Mouse (Mus musculus) testis, adult 2 months (tissue): Measurements from ENCODE around the gene Sema3g. TPM values are rescaled to one million over a fixed set of nuclear protein-coding genes. Genes with fewer than 3 reads are reported as not detected.

Source experiments
- H3K27ac ChIP-seq: fragments of 200-500 bp; 2 replicates; pipeline ENCODE4 v1.5.1; 2012; ENCODE audit warnings: low read depth, low read length; ENCODE audit not compliant: control insufficient read depth, insufficient read depth
- H3K27me3 ChIP-seq: fragments of 200-500 bp; 2 replicates; pipeline ENCODE4 v1.6.1; 2012; ENCODE audit warnings: mild to moderate bottlenecking, low read length, moderate library complexity; ENCODE audit not compliant: control insufficient read depth, insufficient read depth
- H3K36me3 ChIP-seq: fragments of 200-500 bp; 2 replicates; pipeline ENCODE4 v1.6.1; 2012; ENCODE audit warnings: mild to moderate bottlenecking, low read length; ENCODE audit not compliant: control insufficient read depth, insufficient read depth
- H3K4me1 ChIP-seq: fragments of 200-500 bp; 2 replicates; pipeline ENCODE4 v1.6.1; 2012; ENCODE audit warnings: low read length; ENCODE audit not compliant: control insufficient read depth, insufficient read depth
- H3K4me3 ChIP-seq: fragments of 200-500 bp; 2 replicates; pipeline ENCODE4 v1.5.1; 2012; ENCODE audit warnings: low read depth, mild to moderate bottlenecking, low read length, moderate library complexity, mixed read lengths; ENCODE audit not compliant: control insufficient read depth
- CTCF ChIP-seq: fragments of 200-500 bp; IDR thresholded peaks from 2 replicates; pipeline ENCODE4 v1.5.1; 2012; ENCODE audit warnings: low read depth, mild to moderate bottlenecking, inconsistent platforms, low read length, moderate library complexity; ENCODE audit not compliant: control insufficient read depth, insufficient read depth, insufficient replicate concordance
- POLR2A ChIP-seq: fragments of 200-500 bp; IDR thresholded peaks from 2 replicates; pipeline ENCODE4 v1.6.1; 2012; ENCODE audit warnings: low read depth, mild to moderate bottlenecking, inconsistent platforms, low read length, moderate library complexity; ENCODE audit not compliant: control insufficient read depth
- polyA plus RNA-seq: library from polyadenylated mRNA; depleted of rRNA; stranded (reverse); fragments of >200 nt; gene quantifications from 2 replicates; pipeline ENCODE4 v1.2.3, GENCODE M21; 2012

The Sema3g gene
- polyA plus RNA-seq, 1 experiment = 0.79 TPM

GRCm38 (mm10) chr14:31212499-31212898 lies 5.2 kb upstream of the Sema3g start:
- H3K4me1 ChIP-seq = peaks cover under 1% of the 10 kb centered on the region
- no peaks in the 10 kb centered on the region for H3K27me3 ChIP-seq
- TF ChIP-seq POLR2A (no peak), CTCF (no peak)
- H3K36me3 ChIP-seq = no peaks in the 10 kb centered on the region
- H3K27ac ChIP-seq = no peak overlapping the region
- no peak overlapping the region for H3K4me3 ChIP-seq

DNA sequence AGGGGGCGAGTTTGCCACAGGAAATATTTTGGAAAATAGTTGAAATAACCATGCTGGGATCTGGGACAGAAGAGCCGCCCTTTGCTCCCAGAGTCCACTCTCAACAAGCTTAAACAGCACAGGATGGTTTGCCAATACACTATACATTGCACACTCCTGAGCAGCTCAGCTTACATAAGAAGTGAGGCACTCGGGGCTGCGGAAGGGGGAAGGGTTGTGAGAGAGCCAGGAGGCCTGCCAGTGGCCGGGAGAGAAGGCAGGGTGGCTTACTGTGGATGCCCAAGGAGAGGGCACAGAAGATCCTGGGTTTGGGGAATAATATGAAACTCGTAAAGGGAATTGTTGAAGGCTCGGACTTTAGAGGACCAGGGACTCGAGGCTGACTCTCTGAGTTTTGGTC lies 3.8 kb upstream of the Sema3g start:
- Histone ChIP-seq H3K27ac (no peak overlapping the region), H3K4me3 (no peak overlapping the region), H3K4me1 (no peaks in the 10 kb centered on the region; the same call in 1 of the 2 replicates), H3K27me3 (no peaks in the 10 kb centered on the region), H3K36me3 (no peaks in the 10 kb centered on the region)
- no peak for TF ChIP-seq POLR2A
- no peak for TF ChIP-seq CTCF

GRCm38 (mm10) chr14:31214684-31215083 lies 3.0 kb upstream of the Sema3g start:
- Histone ChIP-seq H3K4me1 (no peaks in the 10 kb centered on the region; the same call in 1 of the 2 replicates), H3K27ac (no peak overlapping the region), H3K27me3 (no peaks in the 10 kb centered on the region), H3K36me3 (no peaks in the 10 kb centered on the region), H3K4me3 (no peak overlapping the region)
- TF ChIP-seq POLR2A (no peak), CTCF (no peak)

- Histone ChIP-seq H3K36me3 (no peaks in the 10 kb centered on the region), H3K27ac (no peak overlapping the region), H3K4me3 (no peak overlapping the region), H3K27me3 (no peaks in the 10 kb centered on the region), H3K4me1 (no peaks in the 10 kb centered on the region; the same call in 1 of the 2 replicates)
- TF ChIP-seq POLR2A (no peak), CTCF (peak; percentile 75; the same call in 1 of the 2 replicates)
Observed at GRCm38 (mm10) chr14:31215157-31216002, 2.3 kb upstream of the Sema3g start.

DNA sequence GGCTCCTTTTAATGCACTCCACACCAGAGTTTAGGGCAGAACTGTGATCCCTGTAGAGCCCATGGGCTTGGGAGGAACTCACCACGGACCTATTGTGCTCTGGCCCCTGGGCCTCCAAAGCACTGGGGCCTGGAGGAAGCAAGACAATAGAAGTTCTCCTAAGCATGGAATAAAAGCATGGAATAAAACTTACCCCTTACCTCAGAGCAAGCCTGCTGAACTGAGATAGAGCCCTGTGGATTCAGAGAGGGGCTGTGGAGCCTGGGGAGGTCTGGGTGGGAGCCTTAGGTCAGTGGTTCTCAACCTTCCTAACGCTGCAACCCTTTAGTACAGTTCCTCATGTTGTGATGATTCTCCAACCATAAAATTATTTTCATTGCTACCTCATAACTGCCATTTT lies 814 bp upstream of the Sema3g start, which contains the start of gene Nisch:
Gene Nisch (minus strand): TSS at position 101 of the 400 bp plus-strand sequence.
- no peak for TF ChIP-seq POLR2A
- no peak for TF ChIP-seq CTCF
- Histone ChIP-seq H3K36me3 (no peaks in the 10 kb centered on the region), H3K4me3 (no peak within 1 kb of the TSS), H3K4me1 (no peaks in the 10 kb centered on the region), H3K27ac (no peak within 1 kb of the TSS), H3K27me3 (no peaks in the 10 kb centered on the region)

DNA sequence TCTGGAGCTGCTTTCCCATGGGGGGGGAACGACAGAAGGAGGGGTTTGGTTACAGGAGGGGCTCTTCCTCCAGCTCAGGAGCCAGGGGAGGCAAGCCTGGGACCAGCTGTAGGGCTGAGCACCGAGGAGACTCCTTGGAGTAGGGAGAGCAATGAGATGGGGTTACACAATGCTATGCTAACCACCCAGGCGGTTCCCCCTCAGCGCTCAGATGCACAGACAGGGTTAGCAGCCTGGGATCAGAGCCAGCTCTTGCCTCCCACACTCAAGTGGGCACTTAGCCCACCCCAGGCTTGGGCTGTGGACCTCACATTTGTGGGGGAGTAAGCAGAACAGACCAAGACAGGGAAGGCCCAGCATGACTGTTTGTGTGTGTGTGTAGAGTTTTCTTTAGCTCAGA lies 9.3 kb downstream of the Sema3g start:
- peaks cover 2% of the 10 kb centered on the region for H3K4me1 ChIP-seq
- H3K27ac ChIP-seq = no peak overlapping the region
- H3K4me3 ChIP-seq = no peak overlapping the region
- H3K27me3 ChIP-seq = no peaks in the 10 kb centered on the region
- no peaks in the 10 kb centered on the region for H3K36me3 ChIP-seq
- TF ChIP-seq POLR2A (no peak), CTCF (no peak)

GRCm38 (mm10) chr14:31228234-31228633 lies 10.6 kb downstream of the Sema3g start:
- H3K36me3 ChIP-seq = no peaks in the 10 kb centered on the region
- peaks cover 2% of the 10 kb centered on the region for H3K4me1 ChIP-seq
- H3K27ac ChIP-seq = no peak overlapping the region
- TF ChIP-seq POLR2A = no peak
- no peak for TF ChIP-seq CTCF
- H3K4me3 ChIP-seq = no peak overlapping the region
- no peaks in the 10 kb centered on the region for H3K27me3 ChIP-seq
